Mouse (Mus musculus): Measurements from ENCODE around the gene Ect2l.
"Not testable (repeated sequence)": the region's sequence is repeated elsewhere in the genome, so short reads cannot be mapped to it uniquely, and the experiment has no call there.

The Ect2l gene

GRCm38 (mm10) chr10:18189498-18189897 is 21.2 kb downstream of the Ect2l start:
- DNase-seq = no peak

DNA sequence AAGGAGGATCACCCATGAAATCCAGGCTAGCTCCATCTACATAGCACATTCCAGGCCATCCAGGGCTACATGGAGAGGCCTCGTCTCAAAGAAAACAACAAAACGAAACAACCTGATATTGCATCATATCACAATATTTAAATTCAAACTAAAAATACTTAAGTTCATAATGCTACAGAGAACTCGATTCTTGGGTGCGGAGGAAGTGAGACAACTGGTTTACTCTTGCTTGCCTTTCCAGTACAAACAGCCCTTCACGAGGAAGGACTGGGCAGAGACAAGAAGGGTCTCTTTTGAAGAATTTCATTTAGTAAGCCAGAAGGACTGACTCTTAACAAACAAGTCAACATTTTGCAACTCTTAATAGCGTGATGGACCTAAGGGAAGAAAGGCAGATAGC is 22.1 kb downstream of the Ect2l start:
- no peak for DNase-seq

GRCm38 (mm10) chr10:18182246-18182645 is 28.4 kb downstream of the Ect2l start:
- DNase-seq = no peak

GRCm38 (mm10) chr10:18177304-18177703 is 33.4 kb downstream of the Ect2l start:
- no peak for DNase-seq

- no peak for DNase-seq
These were observed 34.0 kb downstream of the Ect2l start for GRCm38 (mm10) chr10:18176722-18177121.

GRCm38 (mm10) chr10:18175087-18175486 is 35.6 kb downstream of the Ect2l start:
- no peak for DNase-seq

DNA sequence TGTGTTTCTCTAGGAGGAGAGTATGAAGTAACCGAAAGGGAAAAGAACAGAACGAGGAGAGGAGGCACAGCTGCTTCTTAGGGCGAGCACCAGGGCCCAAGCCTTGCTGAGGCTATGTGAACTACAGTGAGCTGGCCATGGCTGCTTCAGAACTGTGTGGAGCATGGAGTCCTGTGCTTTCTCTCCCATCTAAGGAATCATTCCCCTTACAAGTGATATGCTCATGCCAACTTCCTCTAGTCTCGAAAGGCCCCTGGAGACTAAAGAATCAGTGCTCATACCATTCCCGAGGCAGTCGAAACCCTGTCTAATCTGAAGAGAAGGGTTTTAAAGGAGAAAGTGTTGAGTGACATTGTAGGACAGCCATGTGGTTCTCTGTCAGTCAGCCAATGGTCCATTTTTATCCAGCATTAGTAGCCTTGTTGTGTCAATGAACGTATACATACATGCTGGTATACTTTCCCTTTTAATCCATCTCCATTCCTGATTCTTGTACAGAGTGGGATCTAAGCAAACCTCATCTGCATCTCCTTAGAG is 48.2 kb downstream of the Ect2l start:
- DNase-seq = no peak

- no peak for DNase-seq
These were observed 63.5 kb downstream of the Ect2l start for GRCm38 (mm10) chr10:18147224-18147623.

- DNase-seq = no peak
These were observed 68.5 kb downstream of the Ect2l start for GRCm38 (mm10) chr10:18142231-18142630.

DNA sequence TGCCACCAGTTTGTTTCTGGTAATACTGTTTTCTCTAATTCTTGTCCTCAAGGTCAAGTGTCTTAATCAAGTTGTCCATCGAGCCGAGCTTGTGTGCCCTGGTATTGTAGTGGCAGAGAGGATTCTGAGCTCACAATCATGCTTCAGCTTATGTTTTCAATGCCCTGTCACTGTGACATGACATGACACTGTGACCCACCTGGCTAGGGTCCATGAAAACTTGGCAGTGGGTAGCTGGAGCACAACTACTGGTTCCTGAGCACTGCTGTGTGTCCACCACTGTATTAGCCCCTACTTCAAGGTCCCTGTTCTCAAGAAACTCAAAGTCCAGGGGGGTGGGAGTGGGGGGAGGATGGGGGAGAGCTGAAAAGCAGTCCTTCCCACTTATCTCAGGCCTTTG is 69.3 kb downstream of the Ect2l start:
- DNase-seq = no peak

DNA sequence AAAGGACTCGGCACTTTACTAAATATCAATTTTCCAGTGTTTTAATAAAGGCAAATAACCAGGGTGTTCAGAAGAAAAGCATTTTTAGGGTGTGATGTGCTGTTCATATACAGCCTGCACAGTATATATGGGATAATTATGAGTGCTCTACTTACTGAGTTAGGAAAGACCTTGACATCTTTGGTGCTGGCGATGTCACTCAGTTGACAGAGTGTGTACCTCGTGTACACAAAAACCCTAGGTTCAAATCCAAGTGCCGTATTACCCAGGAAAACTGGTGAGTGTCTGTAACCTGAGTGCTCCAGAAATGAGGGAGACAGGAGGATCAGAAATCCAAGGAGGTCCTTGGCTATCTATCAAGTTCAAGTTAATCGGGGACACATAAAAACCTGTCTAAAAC is 71.1 kb downstream of the Ect2l start:
- no peak for DNase-seq

DNA sequence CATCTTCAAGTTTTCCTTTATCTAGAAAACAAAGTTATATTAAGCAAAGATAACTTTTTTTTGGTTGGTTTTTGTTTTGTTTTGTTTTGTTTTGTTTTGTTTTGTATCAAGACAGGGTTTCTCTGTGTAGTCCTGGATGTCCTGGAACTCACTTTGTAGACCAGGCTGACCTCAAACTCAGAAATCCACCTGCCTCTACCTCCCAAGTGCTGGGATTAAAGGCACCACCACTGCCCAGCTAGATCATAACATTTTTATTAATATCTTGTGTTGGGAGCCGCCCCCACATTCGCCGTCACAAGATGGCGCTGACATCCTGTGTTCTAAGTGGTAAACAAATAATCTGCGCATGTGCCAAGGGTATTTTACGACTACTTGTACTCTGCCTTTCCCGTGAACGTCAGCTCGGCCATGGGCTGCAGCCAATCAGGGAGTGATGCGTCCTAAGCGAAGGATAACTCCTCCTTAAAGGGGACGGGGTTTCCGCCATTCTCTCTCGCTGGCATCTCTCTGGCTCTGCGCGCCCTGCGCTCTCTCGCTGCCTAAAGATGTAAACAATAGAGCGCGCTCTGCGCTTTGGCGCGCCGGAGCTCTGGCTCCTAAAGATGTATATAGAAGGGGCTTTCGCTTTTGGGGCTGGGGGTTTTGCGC is 71.7 kb downstream of the Ect2l start:
- DNase-seq = not testable (repeated sequence)

DNA sequence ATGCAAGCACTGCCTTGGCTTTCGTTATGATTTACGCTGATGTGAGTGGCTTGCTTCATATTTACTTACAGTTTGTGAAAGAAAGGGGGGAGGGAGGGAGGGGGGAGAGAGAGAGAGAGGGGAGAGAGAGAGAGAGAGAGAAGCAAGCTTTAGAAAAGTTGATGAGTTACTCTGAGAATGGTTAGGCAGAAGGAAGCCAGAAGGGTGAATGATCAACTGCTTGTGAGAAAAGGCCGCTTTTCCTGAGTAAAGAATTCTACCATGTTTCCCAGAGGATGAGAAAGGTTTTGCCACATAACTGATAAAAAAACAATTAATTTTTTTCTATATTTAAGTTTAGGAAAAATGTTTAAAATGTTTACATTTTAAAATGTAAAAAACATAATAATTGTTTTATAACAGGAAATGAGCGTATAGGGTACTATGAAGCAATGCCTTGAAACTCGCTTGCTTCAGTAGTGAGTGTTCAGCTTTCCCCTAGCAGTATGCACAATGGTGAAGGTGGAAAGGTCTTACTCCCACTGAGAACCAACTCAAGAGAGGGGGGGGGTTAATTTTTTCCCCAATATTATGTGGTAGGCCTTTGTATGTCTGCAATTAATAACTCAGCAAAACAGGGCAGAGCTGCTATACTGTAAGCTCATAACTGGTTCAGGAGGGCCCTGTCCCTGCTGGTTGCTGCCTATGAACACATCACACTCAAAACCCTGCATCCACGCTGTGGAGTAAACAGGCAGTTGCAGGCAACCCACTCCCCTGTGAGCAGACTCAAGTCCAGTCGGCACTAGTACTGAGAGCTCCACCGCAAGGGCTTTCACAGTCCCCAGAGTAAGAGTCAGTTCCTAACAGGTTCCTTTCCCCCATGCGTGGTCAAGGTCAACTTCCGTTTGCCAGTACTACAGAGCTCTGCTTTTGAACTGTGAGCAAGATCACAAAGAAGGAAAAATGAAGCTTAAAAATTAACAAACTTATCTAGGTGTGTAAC is 78.7 kb downstream of the Ect2l start:
- DNase-seq = peak; percentile 14 to 36

GRCm38 (mm10) chr10:18130276-18130675 is 80.4 kb downstream of the Ect2l start:
- DNase-seq = peak; percentile 6 to 14

- DNase-seq = peak in 1 of 2 experiments; percentile 22
These were observed 92.4 kb downstream of the Ect2l start for GRCm38 (mm10) chr10:18118336-18118735.

DNA sequence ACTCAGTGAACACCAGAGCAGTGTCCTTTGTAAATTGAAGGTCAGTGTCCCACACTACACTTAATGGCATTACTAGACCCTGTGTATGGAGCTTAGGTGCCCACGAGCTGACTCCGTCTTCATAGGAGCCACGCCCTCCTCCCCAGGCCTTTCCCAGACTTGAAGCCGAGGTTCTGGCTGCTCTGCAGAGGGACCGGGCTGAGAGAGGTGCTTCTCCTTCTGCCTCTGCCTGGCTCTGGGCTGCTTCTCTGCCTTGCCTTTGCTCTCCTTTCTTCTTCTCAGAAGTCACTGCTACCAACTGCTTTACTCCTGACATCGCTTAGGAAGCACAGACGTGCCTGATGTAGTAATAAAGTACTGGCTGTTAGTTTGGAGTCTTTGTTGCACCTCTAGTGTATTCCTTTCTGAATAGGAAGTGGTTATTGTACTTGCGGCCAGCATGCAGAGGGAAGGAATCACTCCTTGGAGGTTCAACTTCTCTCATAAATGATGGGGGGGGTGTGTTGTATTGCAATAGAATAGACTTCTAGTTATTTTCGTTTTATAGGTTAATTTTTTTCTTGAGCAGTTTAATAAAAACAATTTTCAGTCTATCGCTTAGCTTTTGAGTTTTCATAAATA is 97.1 kb downstream of the Ect2l start:
- no peak for DNase-seq

DNA sequence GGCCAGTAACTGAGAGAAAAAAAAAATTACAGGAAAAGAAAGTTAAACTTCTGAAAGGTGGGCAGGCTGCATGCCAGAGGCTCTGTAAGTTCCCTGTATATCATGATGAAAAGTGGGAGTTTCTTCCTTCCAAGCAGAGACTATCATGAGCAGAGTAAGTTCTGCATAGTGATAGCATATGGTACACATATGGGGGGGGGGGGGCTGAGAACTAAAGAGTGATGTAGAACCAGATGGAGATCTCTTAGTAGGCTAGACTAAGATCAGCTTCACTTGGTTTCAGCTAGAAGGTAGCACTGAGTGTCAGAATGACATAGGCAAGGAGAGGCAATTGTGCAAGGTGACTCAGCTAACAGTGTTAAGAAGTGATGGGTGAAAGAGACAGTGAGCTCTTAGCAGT is 99.8 kb downstream of the Ect2l start:
- DNase-seq = no peak

DNA sequence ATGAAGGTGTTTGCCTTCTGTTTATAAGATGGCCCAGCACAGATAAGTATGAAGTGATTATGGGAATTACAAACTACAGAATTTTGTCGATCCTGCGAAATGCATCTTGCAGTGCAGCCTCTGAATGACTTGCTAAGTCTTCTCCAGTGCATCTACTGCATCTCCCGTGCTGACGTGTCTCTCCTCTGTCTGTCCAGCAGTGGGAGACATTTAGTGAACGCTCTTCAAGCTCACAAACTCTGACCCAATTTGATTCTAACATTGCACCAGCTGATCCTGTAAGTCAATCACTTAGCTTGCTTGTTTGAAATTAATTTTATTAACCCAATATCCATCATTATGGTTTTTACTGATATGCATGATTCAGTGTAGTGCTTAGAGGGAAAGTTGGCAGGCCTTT is 103.2 kb downstream of the Ect2l start:
- no peak for DNase-seq

DNA sequence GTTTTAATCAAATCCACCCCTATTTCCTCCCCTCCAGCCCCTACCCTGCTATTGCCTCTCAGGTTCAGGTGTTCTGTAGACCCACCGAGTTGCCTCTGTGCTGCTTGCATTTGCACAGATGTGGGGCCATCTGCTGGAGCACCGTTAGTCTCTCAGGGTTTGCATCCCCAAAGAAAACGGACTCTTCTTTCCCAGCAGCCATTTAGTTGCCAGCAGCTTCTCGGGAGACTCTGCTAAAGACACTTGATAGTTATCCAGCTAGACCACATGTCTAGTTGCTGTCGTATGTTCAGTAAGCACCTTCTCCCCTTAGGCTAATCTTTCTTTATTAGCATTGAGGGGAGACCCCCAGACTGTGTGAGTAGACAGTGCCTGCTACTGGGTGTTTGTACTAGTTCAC is 108.5 kb downstream of the Ect2l start:
- no peak for DNase-seq

DNA sequence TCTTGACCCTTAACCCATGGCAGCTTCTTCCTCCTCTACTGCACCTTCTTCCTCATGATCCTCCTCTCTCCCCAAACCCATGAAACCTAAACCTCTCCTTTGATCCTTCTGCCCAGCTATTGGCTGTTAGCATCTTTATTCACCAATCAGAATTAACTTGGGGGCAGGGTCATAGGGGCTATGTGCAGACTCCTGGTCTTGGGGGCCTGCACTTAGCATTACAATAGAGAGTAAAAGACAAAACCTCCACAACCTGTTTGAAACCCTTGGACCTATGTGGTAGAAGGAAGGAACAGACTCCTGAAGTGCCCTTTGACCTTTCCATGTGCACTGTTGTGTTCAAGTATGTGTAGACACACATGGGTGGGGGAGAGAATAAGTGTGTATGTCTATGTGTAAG is 120.0 kb downstream of the Ect2l start:
- no peak for DNase-seq

DNA sequence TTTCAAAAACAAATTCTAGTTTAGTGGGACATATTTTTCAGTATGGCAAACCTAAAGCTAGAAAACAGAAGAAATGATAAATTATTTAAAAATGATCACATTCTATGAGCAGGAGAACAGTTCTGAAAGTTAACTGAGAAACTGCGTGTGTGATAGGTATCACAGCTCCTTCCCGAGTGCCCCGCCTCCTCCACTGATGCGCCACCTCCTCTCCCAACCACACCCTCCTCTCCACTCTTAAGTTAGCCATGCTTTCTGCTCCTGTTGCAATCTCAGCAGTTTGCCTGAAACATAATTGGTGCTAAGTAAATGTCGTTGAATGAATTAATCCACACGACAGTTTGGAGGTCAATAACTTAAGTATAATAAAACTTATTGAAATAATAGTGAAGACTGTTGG is 127.9 kb downstream of the Ect2l start:
- no peak for DNase-seq

DNA sequence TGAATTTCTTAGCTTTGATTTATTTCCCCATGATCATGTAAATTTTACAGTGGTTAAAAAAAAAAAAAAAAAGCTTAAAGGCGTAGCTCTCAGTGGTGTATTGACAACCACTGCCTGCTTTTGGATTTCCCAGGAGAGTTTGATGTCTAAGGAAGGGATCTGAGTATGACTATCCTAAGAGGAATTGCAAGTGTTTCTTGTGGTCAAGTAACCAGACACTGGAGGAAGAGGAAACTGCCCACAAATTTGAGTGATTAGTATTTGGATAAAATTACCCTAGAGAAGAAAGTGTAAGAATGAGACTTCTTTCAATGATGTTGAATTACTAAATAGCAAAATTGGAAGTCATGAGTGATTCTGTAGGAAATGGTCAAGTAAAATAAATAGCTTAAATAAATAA is 129.2 kb downstream of the Ect2l start:
- no peak for DNase-seq

Data from kidney, adult 8-10 months (tissue).